Mouse (Mus musculus): ENCODE results near the gene Igf2r. TPM values are rescaled to one million over a fixed set of nuclear protein-coding genes. Genes with fewer than 3 reads are reported as not detected.
A peak's percentile ranks its signal among the peaks of the same experiment; 100 is the strongest.

The Igf2r gene
- total RNA-seq, 2 experiments from 2014 or later: 25.8 to 25.9 TPM

- no peak for DNase-seq (ENCODE audit: low spot score in 2 of 2)
- intact Hi-C loops (cut with DNase I): no loop called here
Measured at GRCm38 (mm10) chr17:12652604-12653003, 116.9 kb downstream of the Igf2r start.

GRCm38 (mm10) chr17:12645461-12645860 is 124.0 kb downstream of the Igf2r start:
- intact Hi-C loops (cut with DNase I): no loop called here
- DNase-seq (ENCODE audit: low spot score in 2 of 2): peak in 1 of 2 experiments; percentile 33

DNA sequence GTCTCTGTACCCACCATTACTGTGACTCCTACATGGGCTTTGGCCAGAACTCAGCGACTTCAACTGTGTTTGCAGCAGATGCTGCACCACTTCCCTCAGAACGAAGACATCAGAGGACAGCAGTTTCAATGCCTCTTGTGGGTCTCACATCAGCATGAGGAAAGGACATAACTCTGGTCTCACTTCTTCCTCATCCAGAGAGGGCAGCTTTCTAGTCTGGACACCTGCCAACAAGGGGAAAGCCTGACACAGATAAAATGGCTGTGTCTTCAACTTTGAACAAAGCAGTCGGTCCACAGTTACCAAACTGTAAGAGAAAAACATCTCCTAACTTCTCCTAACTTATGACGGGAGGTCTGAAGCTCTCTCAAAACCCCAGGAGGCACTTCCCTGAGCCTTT is 128.4 kb downstream of the Igf2r start:
- intact Hi-C loops (cut with DNase I): no loop called here
- no peak for DNase-seq (ENCODE audit: low spot score in 2 of 2)

GRCm38 (mm10) chr17:12639585-12639984 is 129.9 kb downstream of the Igf2r start:
- no peak for DNase-seq (ENCODE audit: low spot score in 2 of 2)
- intact Hi-C loops (cut with DNase I): no loop called here

- no peak for DNase-seq (ENCODE audit: low spot score in 2 of 2)
- intact Hi-C loops (cut with DNase I): no loop called here
Measured at GRCm38 (mm10) chr17:12634814-12635213, 134.7 kb downstream of the Igf2r start.

Other genes with a start within 250 kb of the Igf2r start
- under 1 TPM; 0.57 to 0.89 TPM for gene Slc22a2, start 185.5 kb downstream of the Igf2r start, total RNA-seq (2021)
- gene Slc22a1, start 93.8 kb downstream of the Igf2r start, total RNA-seq (2021): 1 to 10 TPM; 2.1 to 3.7 TPM
- gene Mas1, start 98.5 kb upstream of the Igf2r start, total RNA-seq (2021): 10 to 100 TPM; 25.5 to 26.0 TPM
- gene Mrgprh, start 106.4 kb upstream of the Igf2r start, total RNA-seq (2021): under 1 TPM; 0.29 to 0.44 TPM
- gene Pnldc1, start 140.6 kb upstream of the Igf2r start, total RNA-seq (2021): 1 to 10 TPM; 1.8 to 5.8 TPM
- gene Tcp1, start 146.0 kb upstream of the Igf2r start, total RNA-seq (2021): 100 to 1,000 TPM; 204 to 211 TPM
- 10 to 100 TPM; 55.1 to 58.4 TPM for gene Mrpl18, start 146.7 kb upstream of the Igf2r start, total RNA-seq (2021)
- 1 to 10 TPM; 2.1 to 2.9 TPM for gene Acat3, start 170.9 kb upstream of the Igf2r start, total RNA-seq (2021)
- 10 to 100 TPM; 79.6 to 80.6 TPM for gene Acat2, start 191.1 kb upstream of the Igf2r start, total RNA-seq (2021)
- 10 to 100 TPM; 52.5 to 55.5 TPM for gene Wtap, start 224.5 kb upstream of the Igf2r start, total RNA-seq (2021)
- gene Sod2, start 237.2 kb upstream of the Igf2r start, total RNA-seq (2021): 100 to 1,000 TPM; 268 to 271 TPM

Measured in left cerebral cortex, postnatal 14 days (tissue).